Mouse (Mus musculus) liver, adult 2 months (tissue): ENCODE results near the gene Trim54. TPM values are rescaled to one million over a fixed set of nuclear protein-coding genes. Genes with fewer than 3 reads are reported as not detected.

Experiments
- DNase-seq: peaks from one replicate; pipeline ENCODE4 v3.0.0-alpha.2; 2011; ENCODE audit warnings: low read depth, low spot score; ENCODE audit errors: extremely low read depth
- H3K27ac ChIP-seq: fragments of 200-500 bp; replicated peaks from 2 replicates; pipeline ENCODE4 v1.5.1; 2012; ENCODE audit warnings: low read depth, mild to moderate bottlenecking, control low read depth, inconsistent platforms, low read length; ENCODE audit not compliant: insufficient read depth
- H3K27me3 ChIP-seq: fragments of 200-500 bp; 2 replicates; pipeline ENCODE4 v1.6.1; 2012; ENCODE audit warnings: mild to moderate bottlenecking, moderate library complexity, low read length, inconsistent platforms; ENCODE audit not compliant: control insufficient read depth, insufficient read depth
- H3K36me3 ChIP-seq: fragments of 200-500 bp; 2 replicates; pipeline ENCODE4 v1.6.1; 2012; ENCODE audit warnings: low read length, inconsistent platforms; ENCODE audit not compliant: control insufficient read depth, insufficient read depth
- H3K4me1 ChIP-seq: fragments of 200-500 bp; 2 replicates; pipeline ENCODE4 v1.6.1; 2011; ENCODE audit warnings: low read length; ENCODE audit not compliant: control insufficient read depth, insufficient read depth
- H3K4me3 ChIP-seq: fragments of 200-500 bp; 2 replicates; pipeline ENCODE4 v1.5.1; 2011; ENCODE audit warnings: low read depth, mild to moderate bottlenecking, control low read depth, low read length, moderate library complexity; ENCODE audit not compliant: insufficient read depth
- H3K79me2 ChIP-seq: fragments of 200-500 bp; 2 replicates; pipeline ENCODE4 v1.6.1; 2012; ENCODE audit warnings: inconsistent platforms, mild to moderate bottlenecking, low read length, moderate library complexity; ENCODE audit not compliant: control insufficient read depth, insufficient read depth
- H3K9ac ChIP-seq: fragments of 200-500 bp; 2 replicates; pipeline ENCODE4 v1.6.1; 2012; ENCODE audit warnings: low read depth, mild to moderate bottlenecking, control low read depth, inconsistent platforms, low read length
- CTCF ChIP-seq: fragments of 200-500 bp; IDR thresholded peaks from 2 replicates; pipeline ENCODE4 v1.5.1; 2011; ENCODE audit warnings: low read depth, low read length, control low read depth
- POLR2A ChIP-seq: fragments of 200-500 bp; IDR thresholded peaks from 2 replicates; pipeline ENCODE4 v1.6.1; 2011; ENCODE audit warnings: low read length, control low read depth; ENCODE audit not compliant: insufficient read depth; ENCODE audit errors: extremely low read depth
- WGBS: fragments of 180-500 bp; shearing (Covaris S2); methylation state at CpG from one replicate; pipeline ENCODE4 v1.1.7; 2018; 5-methylcytosine and 5-hydroxymethylcytosine counted together
- polyA plus RNA-seq: library from polyadenylated mRNA; depleted of rRNA; stranded (reverse); fragments of >200 nt; gene quantifications from 2 replicates; pipeline ENCODE4 v1.2.3, GENCODE M21; 2012; rRNA removed
- total RNA-seq: library from RNA; depleted of rRNA; stranded (reverse); fragments of >200 nt; gene quantifications from 2 replicates; pipeline ENCODE4 v1.2.3, GENCODE M21; 2014; rRNA removed

The Trim54 gene
- total RNA-seq (0.28 TPM in 1 of 2 replicates, not detected in the other), polyA plus RNA-seq (not detected in 2 replicates)

- no peak for DNase-seq
- Histone ChIP-seq H3K79me2 (no peaks in the 10 kb centered on the region), H3K27me3 (peaks cover 3% of the 10 kb centered on the region; the same call in 1 of the 2 replicates), H3K27ac (no peak within 1 kb of the TSS), H3K9ac (no peak within 1 kb of the TSS), H3K4me3 (no peak within 1 kb of the TSS), H3K4me1 (no peaks in the 10 kb centered on the region), H3K36me3 (no peaks in the 10 kb centered on the region)
- no peak for TF ChIP-seq POLR2A
- TF ChIP-seq CTCF: no peak
- WGBS: 33% methylated on average over 3 of the region's 3 CpGs
These were observed at the start of gene Trim54 for GRCm38 (mm10) chr5:31116354-31116753. Trim54 (plus strand) TSS chr5:31116712.

- TF ChIP-seq CTCF (no peak), POLR2A (no peak)
- Histone ChIP-seq H3K27ac (no peak overlapping the region), H3K9ac (no peak overlapping the region), H3K79me2 (no peaks in the 10 kb centered on the region), H3K36me3 (peaks cover 29% of the 10 kb centered on the region), H3K27me3 (no peaks in the 10 kb centered on the region), H3K4me3 (no peak overlapping the region), H3K4me1 (no peaks in the 10 kb centered on the region)
- no peak for DNase-seq
- 98% methylated on average over 3 of the region's 3 CpGs for WGBS
These were observed 46.7 kb upstream of the Trim54 start for GRCm38 (mm10) chr5:31069810-31070209.

DNA sequence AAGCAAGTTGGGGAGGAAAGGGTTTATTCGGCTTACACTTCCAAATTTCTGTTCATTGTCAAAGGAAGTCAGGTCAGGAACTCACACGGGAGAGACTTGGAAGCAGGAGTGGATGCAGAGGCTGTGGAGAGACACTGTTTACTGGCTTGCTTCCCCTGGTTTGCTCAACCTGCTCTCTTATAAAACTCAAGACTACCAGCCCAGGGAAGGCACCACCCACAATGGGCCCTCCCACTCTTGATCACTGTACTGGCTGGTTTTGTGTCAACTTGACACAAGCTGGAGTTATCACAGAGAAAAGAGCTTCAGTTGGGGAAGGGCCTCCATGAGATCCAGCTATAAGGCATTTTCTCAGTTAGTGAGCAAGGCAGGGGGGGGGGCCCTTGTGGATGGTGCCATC lies 45.5 kb upstream of the Trim54 start:
- Histone ChIP-seq H3K36me3 (peaks cover 30% of the 10 kb centered on the region), H3K79me2 (no peaks in the 10 kb centered on the region), H3K27ac (no peak overlapping the region), H3K4me3 (no peak overlapping the region), H3K4me1 (no peaks in the 10 kb centered on the region), H3K9ac (no peak overlapping the region), H3K27me3 (no peaks in the 10 kb centered on the region)
- no peak for DNase-seq
- TF ChIP-seq CTCF (no peak), POLR2A (no peak)
- WGBS: 76% methylated on average over 2 of the region's 2 CpGs

DNA sequence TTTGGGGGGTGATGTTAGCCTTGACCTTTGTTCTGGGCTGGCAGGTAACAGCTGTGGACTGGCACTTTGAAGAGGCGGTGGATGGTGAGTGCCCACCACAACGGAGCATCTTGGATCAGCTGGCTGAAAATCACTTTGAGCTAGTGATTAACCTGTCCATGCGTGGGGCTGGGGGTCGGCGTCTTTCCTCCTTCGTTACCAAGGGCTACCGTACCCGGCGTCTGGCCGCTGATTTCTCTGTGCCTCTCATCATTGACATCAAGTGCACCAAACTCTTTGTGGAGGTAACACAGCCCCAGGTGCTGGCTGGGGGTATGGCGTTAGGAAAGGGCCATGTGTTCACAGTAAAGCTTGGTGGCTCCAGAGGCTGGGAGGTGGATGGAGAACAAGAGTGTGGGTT lies 44.7 kb upstream of the Trim54 start:
- WGBS: 96% methylated on average over 11 of the region's 11 CpGs
- H3K27me3 ChIP-seq: no peaks in the 10 kb centered on the region

DNA sequence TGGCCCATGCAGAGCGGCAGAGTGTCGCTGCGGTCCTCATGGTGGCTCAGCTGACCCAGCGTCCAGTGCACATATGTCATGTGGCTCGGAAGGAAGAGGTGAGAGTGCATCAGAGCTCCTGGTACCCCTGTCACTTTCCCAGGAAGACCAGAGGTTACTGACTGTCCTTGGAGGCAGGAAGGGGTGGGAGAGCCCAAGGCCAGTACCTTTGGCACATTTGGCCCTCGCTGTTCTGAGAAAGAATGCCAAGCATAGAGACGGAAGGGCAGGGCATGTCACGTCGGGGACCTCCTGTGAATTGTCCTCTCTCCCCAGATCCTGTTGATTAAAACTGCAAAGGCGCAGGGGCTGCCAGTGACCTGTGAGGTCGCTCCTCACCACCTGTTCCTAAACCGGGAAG lies 43.3 kb upstream of the Trim54 start:
- no peaks in the 10 kb centered on the region for H3K4me1 ChIP-seq
- H3K9ac ChIP-seq: no peak overlapping the region
- H3K79me2 ChIP-seq: no peaks in the 10 kb centered on the region
- H3K36me3 ChIP-seq: peaks cover 22% of the 10 kb centered on the region
- DNase-seq: no peak
- no peak for TF ChIP-seq CTCF
- no peak for TF ChIP-seq POLR2A
- H3K27ac ChIP-seq: no peak overlapping the region
- WGBS: 88% methylated on average over 12 of the region's 12 CpGs
- no peak overlapping the region for H3K4me3 ChIP-seq
- no peaks in the 10 kb centered on the region for H3K27me3 ChIP-seq

More for the DNA sequence above, 44.7 kb upstream of the Trim54 start:
- H3K36me3 ChIP-seq: peaks cover 29% of the 10 kb centered on the region
- H3K27ac ChIP-seq: no peak overlapping the region
- DNase-seq: no peak
- no peak overlapping the region for H3K4me3 ChIP-seq
- no peaks in the 10 kb centered on the region for H3K4me1 ChIP-seq
- no peaks in the 10 kb centered on the region for H3K79me2 ChIP-seq
- H3K9ac ChIP-seq: no peak overlapping the region
- no peak for TF ChIP-seq CTCF
- no peak for TF ChIP-seq POLR2A

DNA sequence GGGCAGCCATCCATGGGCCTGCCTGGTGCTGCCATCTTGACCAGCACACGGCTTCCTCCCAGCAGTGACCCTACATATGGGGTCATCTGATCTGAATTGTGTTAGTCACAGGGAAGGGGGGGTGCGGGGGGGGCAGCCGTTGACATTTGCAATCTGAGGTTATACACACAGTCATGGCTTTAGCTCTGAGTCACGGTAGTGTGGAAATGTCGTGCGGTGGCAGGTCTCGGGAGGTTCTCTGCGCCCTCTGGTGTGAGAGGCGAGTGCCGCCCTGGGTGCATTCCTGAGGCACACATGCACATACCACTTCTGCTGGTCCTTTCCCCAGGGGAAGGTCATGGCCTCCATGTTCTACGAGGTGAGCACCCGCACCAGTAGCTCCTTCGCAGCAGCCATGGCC lies 40.2 kb upstream of the Trim54 start:
- no peak for DNase-seq
- no peak for TF ChIP-seq CTCF
- TF ChIP-seq POLR2A: no peak
- H3K27ac ChIP-seq: no peak overlapping the region
- WGBS: 87% methylated on average over 13 of the region's 13 CpGs
- H3K9ac ChIP-seq: no peak overlapping the region
- H3K79me2 ChIP-seq: no peaks in the 10 kb centered on the region
- H3K4me1 ChIP-seq: no peaks in the 10 kb centered on the region
- H3K4me3 ChIP-seq: no peak overlapping the region
- H3K27me3 ChIP-seq: no peaks in the 10 kb centered on the region
- peaks cover 6% of the 10 kb centered on the region; the same call in 1 of the 2 replicates for H3K36me3 ChIP-seq
